Mouse (Mus musculus) limb, embryonic 14.5 days (tissue): ENCODE data around the gene Snrpd3. TPM values are rescaled to one million over a fixed set of nuclear protein-coding genes. Genes with fewer than 3 reads are reported as not detected.
"Not testable (repeated sequence)": the region's sequence is repeated elsewhere in the genome, so short reads cannot be mapped to it uniquely, and the experiment has no call there.

ENCODE experiments used
- ATAC-seq: fragments of 200-750 bp; cut with Nextera tagmentation; 2 replicates; pipeline ENCODE4 v1.8.0; 2017; ENCODE audit warnings: low read depth, moderate number of reproducible peaks, moderate TSS enrichment; ENCODE audit not compliant: low FRiP score
- DNase-seq: peaks from one replicate; pipeline ENCODE4 v3.0.0-alpha.2; 2015; ENCODE audit warnings: low spot score
- H3K27ac ChIP-seq: fragments of 300-500 bp; sonication (generic); replicated peaks from 2 replicates; pipeline ENCODE4 v1.5.1; 2014; ENCODE audit warnings: low read depth, mild to moderate bottlenecking, low read length, moderate library complexity, mixed read lengths
- H3K27me3 ChIP-seq: fragments of 300-500 bp; sonication (generic); 2 replicates; pipeline ENCODE4 v1.6.1; 2014; ENCODE audit warnings: low read length, mixed read lengths; ENCODE audit not compliant: control insufficient read depth, insufficient read depth
- H3K36me3 ChIP-seq: fragments of 300-500 bp; sonication (generic); 2 replicates; pipeline ENCODE4 v1.6.1; 2014; ENCODE audit warnings: mild to moderate bottlenecking, low read length, moderate library complexity, mixed read lengths; ENCODE audit not compliant: control insufficient read depth, insufficient read depth
- H3K4me1 ChIP-seq: fragments of 300-500 bp; sonication (generic); 2 replicates; pipeline ENCODE4 v1.6.1; 2014; ENCODE audit warnings: antibody characterized with exemption, low read length, mixed read lengths; ENCODE audit not compliant: control insufficient read depth, insufficient read depth
- H3K4me2 ChIP-seq: fragments of 300-500 bp; sonication (generic); replicated peaks from 2 replicates; pipeline ENCODE4 v1.6.1; 2014; ENCODE audit warnings: low read depth, mild to moderate bottlenecking, low read length, moderate library complexity; ENCODE audit not compliant: severe bottlenecking
- H3K4me3 ChIP-seq: fragments of 300-500 bp; sonication (generic); replicated peaks from 2 replicates; pipeline ENCODE4 v1.5.1; 2014; ENCODE audit warnings: low read length
- H3K9ac ChIP-seq: fragments of 300-500 bp; sonication (generic); 2 replicates; pipeline ENCODE4 v1.6.1; 2014; ENCODE audit warnings: mild to moderate bottlenecking, low read depth, low read length, moderate library complexity; ENCODE audit not compliant: severe bottlenecking
- H3K9me3 ChIP-seq: fragments of 300-500 bp; sonication (generic); 2 replicates; pipeline ENCODE4 v1.6.1; 2016; ENCODE audit warnings: low read length; ENCODE audit not compliant: control insufficient read depth
- POLR2A ChIP-seq: fragments of 200-500 bp; IDR thresholded peaks from 2 replicates; pipeline ENCODE4 v1.8.0; 2012; ENCODE audit warnings: inconsistent platforms, mild to moderate bottlenecking, moderate library complexity, borderline replicate concordance; ENCODE audit not compliant: insufficient read depth, insufficient read length; ENCODE audit errors: extremely low read depth
- WGBS: fragments of 180-500 bp; shearing (Covaris S2); extraction: QIAGEN DNeasy Blood & Tissue Kit; methylation state at CpG from one replicate; pipeline ENCODE4 v1.1.7; 2014; 5-methylcytosine and 5-hydroxymethylcytosine counted together
- polyA plus RNA-seq, 2 experiments: library from polyadenylated mRNA; depleted of rRNA in 1 of 2; stranded (reverse) in 1 of 2; unstranded in 1 of 2; fragments of >200 nt; fragmentation: Nextera tagmentation in 1 of 2; extraction: Ambion mirVana in 1 of 2; gene quantifications; 2 replicates each; pipeline versions ENCODE4 v1.2.1 to v1.2.3; 2012 to 2014

Gene Snrpd3
- polyA plus RNA-seq, 2 experiments, result 121 to 173 TPM

- Histone ChIP-seq H3K9ac (no peak overlapping the region), H3K36me3 (no peaks in the 10 kb centered on the region), H3K27me3 (no peaks in the 10 kb centered on the region), H3K9me3 (no peaks in the 10 kb centered on the region), H3K4me2 (no peak overlapping the region), H3K4me1 (no peaks in the 10 kb centered on the region), H3K4me3 (no peak overlapping the region), H3K27ac (no peak overlapping the region)
- ATAC-seq, result no peak
- 80% methylated on average over 2 of the region's 2 CpGs for WGBS
- TF ChIP-seq POLR2A, result no peak
- no peak for DNase-seq
These were observed 25.5 kb upstream of the Snrpd3 start for GRCm38 (mm10) chr10:75491936-75492262.

- Histone ChIP-seq H3K27me3 (no peaks in the 10 kb centered on the region), H3K9ac (no peak overlapping the region), H3K4me1 (no peaks in the 10 kb centered on the region), H3K4me3 (no peak overlapping the region), H3K4me2 (no peak overlapping the region), H3K27ac (no peak overlapping the region), H3K36me3 (no peaks in the 10 kb centered on the region), H3K9me3 (no peaks in the 10 kb centered on the region)
- ATAC-seq (no peak), DNase-seq (no peak)
- WGBS, result 68% methylated on average over 6 of the region's 6 CpGs
- no peak for TF ChIP-seq POLR2A
These were observed 22.0 kb upstream of the Snrpd3 start for GRCm38 (mm10) chr10:75495304-75495703.

GRCm38 (mm10) chr10:75495921-75496320 is 21.4 kb upstream of the Snrpd3 start:
- Histone ChIP-seq H3K4me2 (no peak overlapping the region), H3K36me3 (no peaks in the 10 kb centered on the region), H3K4me1 (no peaks in the 10 kb centered on the region), H3K9me3 (no peaks in the 10 kb centered on the region), H3K27me3 (no peaks in the 10 kb centered on the region), H3K27ac (no peak overlapping the region), H3K4me3 (no peak overlapping the region), H3K9ac (no peak overlapping the region)
- DNase-seq (no peak), ATAC-seq (no peak)
- no peak for TF ChIP-seq POLR2A

- 98% methylated on average over 7 of the region's 7 CpGs for WGBS
These were observed 18.1 kb upstream of the Snrpd3 start for GRCm38 (mm10) chr10:75499214-75499613.

GRCm38 (mm10) chr10:75499791-75500190 is 17.6 kb upstream of the Snrpd3 start:
- no peak for TF ChIP-seq POLR2A
- Histone ChIP-seq H3K27ac (no peak overlapping the region), H3K4me3 (no peak overlapping the region), H3K36me3 (no peaks in the 10 kb centered on the region), H3K9me3 (no peaks in the 10 kb centered on the region), H3K4me1 (no peaks in the 10 kb centered on the region), H3K4me2 (no peak overlapping the region), H3K9ac (no peak overlapping the region), H3K27me3 (no peaks in the 10 kb centered on the region)
- DNase-seq (no peak), ATAC-seq (no peak)
- 47% methylated on average over 3 of the region's 3 CpGs for WGBS

More at GRCm38 (mm10) chr10:75499214-75499613, 18.1 kb upstream of the Snrpd3 start:
- H3K27ac ChIP-seq, DNase-seq, H3K4me3 ChIP-seq, ATAC-seq, H3K9ac ChIP-seq, H3K4me2 ChIP-seq, H3K27me3 ChIP-seq, H3K36me3 ChIP-seq, H3K9me3 ChIP-seq, H3K4me1 ChIP-seq: not testable (repeated sequence)

GRCm38 (mm10) chr10:75500345-75500744 is 17.0 kb upstream of the Snrpd3 start:
- H3K4me1 ChIP-seq, result no peaks in the 10 kb centered on the region
- 63% methylated on average over 7 of the region's 7 CpGs for WGBS
- no peak for ATAC-seq
- TF ChIP-seq POLR2A, result no peak
- H3K9me3 ChIP-seq, result no peaks in the 10 kb centered on the region
- H3K27ac ChIP-seq, result no peak overlapping the region
- no peak overlapping the region for H3K9ac ChIP-seq
- H3K4me3 ChIP-seq, result no peak overlapping the region
- no peaks in the 10 kb centered on the region for H3K27me3 ChIP-seq
- DNase-seq, result no peak
- H3K36me3 ChIP-seq, result no peaks in the 10 kb centered on the region
- no peak overlapping the region for H3K4me2 ChIP-seq
